19 mouse cellular contexts compared by ENCODE assay signal in genomic region chr1:76019071-76019470, GRCm38 (mm10).
A peak's percentile ranks its signal among the peaks of the same experiment; 100 is the strongest.
DNase-seq lines count a peak whose midpoint lies in the region; ATAC-seq lines count a peak whose summit lies in the region.
"Had no signal": no experiment of that assay in that cellular context is flagged by ENCODE, and none has a peak within 500 bp of the region (broad histone marks: within the 10 kb centered on the region; RNA-seq: fewer than 3 reads in every experiment).

No protein-coding gene starts in this region.

- no peak overlapping the region for H3K9ac ChIP-seq in liver, embryonic 15.5 days
- H3K9ac ChIP-seq in midbrain, embryonic 16.5 days (ENCODE audit: low read depth, low read length), result no peak overlapping the region
- H3K9ac ChIP-seq: embryonic facial prominence, embryonic 15.5 days; forebrain, embryonic 12.5 days; hindbrain, embryonic 15.5 days; neural tube, embryonic 12.5 days had no signal

- H3K27ac ChIP-seq in liver, embryonic 15.5 days (replicated peaks), result no peak overlapping the region
- H3K27ac ChIP-seq in midbrain, embryonic 16.5 days (ENCODE audit: low read length), result no peak overlapping the region
- H3K27ac ChIP-seq in midbrain, embryonic 10.5 days (replicated peaks), result no peak overlapping the region
- H3K27ac ChIP-seq: embryonic facial prominence, embryonic 15.5 days; forebrain, embryonic 12.5 days; gastrocnemius, adult 2 months; hindbrain, embryonic 15.5 days; left cerebral cortex, adult 2 months; neural tube, embryonic 12.5 days had no signal

- no peak overlapping the region for H3K4me3 ChIP-seq in liver, embryonic 15.5 days (replicated peaks)
- no peak overlapping the region for H3K4me3 ChIP-seq in midbrain, embryonic 16.5 days (ENCODE audit: low read depth, low read length)
- H3K4me3 ChIP-seq in midbrain, embryonic 10.5 days, result no peak overlapping the region
- H3K4me3 ChIP-seq: embryonic facial prominence, embryonic 15.5 days; forebrain, embryonic 12.5 days; gastrocnemius, adult 2 months; hindbrain, embryonic 15.5 days; left cerebral cortex, adult 2 months; neural tube, embryonic 12.5 days had no signal

- H3K4me2 ChIP-seq in liver, embryonic 15.5 days, result no peak overlapping the region
- no peak overlapping the region for H3K4me2 ChIP-seq in midbrain, embryonic 16.5 days (ENCODE audit: low read length)
- H3K4me2 ChIP-seq: embryonic facial prominence, embryonic 15.5 days; forebrain, embryonic 12.5 days; hindbrain, embryonic 15.5 days; neural tube, embryonic 12.5 days had no signal

- ATAC-seq in liver, embryonic 15.5 days (ENCODE audit: insufficient read depth), result peak; percentile 68
- ATAC-seq in midbrain, embryonic 16.5 days, result no peak

- no peaks in the 10 kb centered on the region for H3K4me1 ChIP-seq in liver, embryonic 15.5 days (replicated peaks)
- H3K4me1 ChIP-seq in midbrain, embryonic 16.5 days (ENCODE audit: control insufficient read depth, insufficient read depth, low read length), result no peaks in the 10 kb centered on the region
- no peaks in the 10 kb centered on the region for H3K4me1 ChIP-seq in midbrain, embryonic 10.5 days
- H3K4me1 ChIP-seq: embryonic facial prominence, embryonic 15.5 days; forebrain, embryonic 12.5 days; hindbrain, embryonic 15.5 days; neural tube, embryonic 12.5 days had no signal

- no peaks in the 10 kb centered on the region for H3K36me3 ChIP-seq in liver, embryonic 15.5 days (replicated peaks)
- H3K36me3 ChIP-seq in midbrain, embryonic 16.5 days (ENCODE audit: control insufficient read depth, insufficient read depth, low read length), result no peaks in the 10 kb centered on the region
- no peaks in the 10 kb centered on the region for H3K36me3 ChIP-seq in midbrain, embryonic 10.5 days
- H3K36me3 ChIP-seq: embryonic facial prominence, embryonic 15.5 days; forebrain, embryonic 12.5 days; G1E; hindbrain, embryonic 15.5 days; neural tube, embryonic 12.5 days had no signal

- WGBS in liver, embryonic 15.5 days (ENCODE audit: insufficient replicate concordance), result 58% methylated on average over 11 of the region's 11 CpGs
- WGBS in midbrain, embryonic 16.5 days, result 86% methylated on average over 11 of the region's 11 CpGs
- 86% methylated on average over 11 of the region's 11 CpGs for WGBS in midbrain, embryonic 10.5 days

- H3K9me3 ChIP-seq in liver, embryonic 15.5 days (replicated peaks), result no peaks in the 10 kb centered on the region
- H3K9me3 ChIP-seq in midbrain, embryonic 16.5 days (replicated peaks; ENCODE audit: control insufficient read depth, low read length, poor library complexity, severe bottlenecking), result no peaks in the 10 kb centered on the region
- no peaks in the 10 kb centered on the region for H3K9me3 ChIP-seq in midbrain, embryonic 10.5 days (replicated peaks)
- H3K9me3 ChIP-seq: embryonic facial prominence, embryonic 15.5 days; forebrain, embryonic 12.5 days; hindbrain, embryonic 15.5 days; neural tube, embryonic 12.5 days had no signal

- peak; percentile 71 to 75 for DNase-seq in kidney, adult 8-10 months
- DNase-seq in kidney, postnatal 10 days, result peak; percentile 56
- DNase-seq in lung, postnatal 14 days, result peak; percentile 50
- DNase-seq in thymus, postnatal 36 days, result no peak
- DNase-seq in midbrain, embryonic 10.5 days (ENCODE audit: low spot score), result no peak
- DNase-seq in left cerebral cortex, adult 18-20 months (ENCODE audit: low spot score in 2 of 2), result no peak
- DNase-seq: adrenal gland, adult 8-10 months; cerebellum, adult 2 months; gastrocnemius, adult 2 months; heart, postnatal 14 days; spleen, adult 18-20 months had no signal

- no peaks in the 10 kb centered on the region for H3K27me3 ChIP-seq in liver, embryonic 15.5 days
- H3K27me3 ChIP-seq in midbrain, embryonic 16.5 days (ENCODE audit: control insufficient read depth, insufficient read depth, low read depth, low read length), result no peaks in the 10 kb centered on the region
- H3K27me3 ChIP-seq in midbrain, embryonic 10.5 days (ENCODE audit: low read depth, poor library complexity, severe bottlenecking), result no peaks in the 10 kb centered on the region
- H3K27me3 ChIP-seq: embryonic facial prominence, embryonic 15.5 days; forebrain, embryonic 12.5 days; hindbrain, embryonic 15.5 days; neural tube, embryonic 12.5 days had no signal

Comparison
In these comparisons a context has a peak if more than half of its experiments do, and no peak if none do; other contexts are left out.
1. DNase-seq: peak in kidney, adult 8-10 months (2 of 2), kidney, postnatal 10 days (single experiment) and lung, postnatal 14 days (single experiment); none in thymus, postnatal 36 days (0 of 2), midbrain, embryonic 10.5 days (single experiment) and left cerebral cortex, adult 18-20 months (0 of 2).